Mouse (Mus musculus) kidney, postnatal 4 days (tissue): Measurements from ENCODE around the gene Kcnk13.

ENCODE experiments used
- DNase-seq, 2 experiments: peaks; one replicate each; pipeline ENCODE4 v3.0.0; 2021; ENCODE audit warnings: mixed read lengths in 2 of 2

Kcnk13 gene

GRCm38 (mm10) chr12:100099971-100100706 lies 135.8 kb downstream of the Kcnk13 start:
- DNase-seq: peak in 1 of 2 experiments; percentile 18

- DNase-seq: no peak
Measured at GRCm38 (mm10) chr12:100100707-100101030, 136.4 kb downstream of the Kcnk13 start.

- DNase-seq: no peak
Measured at GRCm38 (mm10) chr12:100101651-100102050, 137.4 kb downstream of the Kcnk13 start.

- DNase-seq: no peak
Measured at GRCm38 (mm10) chr12:100104530-100104929, 140.2 kb downstream of the Kcnk13 start.

- peak; percentile 85 to 87 for DNase-seq
Measured at GRCm38 (mm10) chr12:100106275-100106895, 142.1 kb downstream of the Kcnk13 start.

GRCm38 (mm10) chr12:100107436-100107835 lies 143.1 kb downstream of the Kcnk13 start:
- no peak for DNase-seq

GRCm38 (mm10) chr12:100109986-100110696 lies 145.8 kb downstream of the Kcnk13 start, which contains the start of gene Psmc1:
Gene Psmc1 (plus strand): TSS chr12:100110154.
- DNase-seq: peak; percentile 86 to 92
